Mouse (Mus musculus) C2C12 (cell line): ENCODE data around the gene Polr3f. TPM values are rescaled to one million over a fixed set of nuclear protein-coding genes. Genes with fewer than 3 reads are reported as not detected.

ENCODE experiments used
- H3K27me3 ChIP-seq: one replicate; pipeline ENCODE4 v1.6.1; 2011; ENCODE audit not compliant: control insufficient read depth, insufficient read depth, insufficient read length
- H3K36me3 ChIP-seq: one replicate; pipeline ENCODE4 v1.6.1; 2011; ENCODE audit not compliant: control insufficient read depth, insufficient read depth
- H3K4me3 ChIP-seq: one replicate; pipeline ENCODE4 v1.5.1; 2011; ENCODE audit warnings: mild to moderate bottlenecking, control low read depth; ENCODE audit not compliant: poor library complexity, insufficient read depth, severe bottlenecking
- H3K79me2 ChIP-seq: one replicate; pipeline ENCODE4 v1.6.1; 2011; ENCODE audit not compliant: control insufficient read depth, insufficient read depth
- H3K79me3 ChIP-seq: one replicate; pipeline ENCODE4 v1.6.1; 2011; ENCODE audit warnings: low read depth, control low read depth
- H3ac ChIP-seq: one replicate; pipeline ENCODE3; 2011; ENCODE audit warnings: low read depth; ENCODE audit not compliant: control insufficient read depth, insufficient read length
- CEBPB ChIP-seq: IDR thresholded peaks from one replicate; pipeline ENCODE4 v1.6.1; 2011; ENCODE audit warnings: low read depth, mild to moderate bottlenecking, control low read depth, moderate library complexity
- CTCF ChIP-seq: IDR thresholded peaks from one replicate; pipeline ENCODE4 v1.5.1; 2011; ENCODE audit not compliant: control insufficient read depth, insufficient read depth, insufficient read length
- FOSL1 ChIP-seq: IDR thresholded peaks from one replicate; pipeline ENCODE4 v1.8.0; 2011; ENCODE audit warnings: mild to moderate bottlenecking, low read length; ENCODE audit not compliant: poor library complexity, insufficient read depth, severe bottlenecking
- MAX ChIP-seq: IDR thresholded peaks from one replicate; pipeline ENCODE4 v1.6.1; 2011; ENCODE audit warnings: mild to moderate bottlenecking, control low read depth
- MYOD1 ChIP-seq: IDR thresholded peaks from one replicate; pipeline ENCODE4 v1.6.1; 2011; ENCODE audit warnings: low read depth; ENCODE audit not compliant: control insufficient read depth, insufficient read length
- MYOG ChIP-seq: IDR thresholded peaks from one replicate; pipeline ENCODE4 v1.6.1; 2011; ENCODE audit not compliant: control insufficient read depth, insufficient read length; ENCODE audit errors: extremely low read depth
- USF1 ChIP-seq: IDR thresholded peaks from one replicate; pipeline ENCODE4 v1.6.1; 2011; ENCODE audit warnings: low read depth, mild to moderate bottlenecking, control low read depth, moderate library complexity
- long read RNA-seq, 2 experiments: library from polyadenylated mRNA; unstranded; transcript quantifications; one replicate each; pipeline ENCODE4 v2.0.0; 2019 to 2020
- polyA plus RNA-seq: library from polyadenylated mRNA; unstranded; fragments of >200 nt; fragmentation: generic; extraction: Trizol; gene quantifications from one replicate; pipeline ENCODE4 v1.2.1, GENCODE M21; 2012; ENCODE audit warnings: missing spikeins

The Polr3f gene
- polyA plus RNA-seq = 5.6 TPM
- long read RNA-seq, experiment 1, full-length matches to known transcripts = 12 of 12 reads
- long read RNA-seq, experiment 1, partial matches to known transcripts = 0 of 12 reads
- long read RNA-seq, experiment 1, other reads (novel, unspliced or antisense) = 0 of 12 reads
- long read RNA-seq, experiment 2, full-length matches to known transcripts = 79 of 84 reads
- long read RNA-seq, experiment 2, partial matches to known transcripts = 2 of 84 reads
- long read RNA-seq, experiment 2, other reads (novel, unspliced or antisense) = 3 of 84 reads

DNA sequence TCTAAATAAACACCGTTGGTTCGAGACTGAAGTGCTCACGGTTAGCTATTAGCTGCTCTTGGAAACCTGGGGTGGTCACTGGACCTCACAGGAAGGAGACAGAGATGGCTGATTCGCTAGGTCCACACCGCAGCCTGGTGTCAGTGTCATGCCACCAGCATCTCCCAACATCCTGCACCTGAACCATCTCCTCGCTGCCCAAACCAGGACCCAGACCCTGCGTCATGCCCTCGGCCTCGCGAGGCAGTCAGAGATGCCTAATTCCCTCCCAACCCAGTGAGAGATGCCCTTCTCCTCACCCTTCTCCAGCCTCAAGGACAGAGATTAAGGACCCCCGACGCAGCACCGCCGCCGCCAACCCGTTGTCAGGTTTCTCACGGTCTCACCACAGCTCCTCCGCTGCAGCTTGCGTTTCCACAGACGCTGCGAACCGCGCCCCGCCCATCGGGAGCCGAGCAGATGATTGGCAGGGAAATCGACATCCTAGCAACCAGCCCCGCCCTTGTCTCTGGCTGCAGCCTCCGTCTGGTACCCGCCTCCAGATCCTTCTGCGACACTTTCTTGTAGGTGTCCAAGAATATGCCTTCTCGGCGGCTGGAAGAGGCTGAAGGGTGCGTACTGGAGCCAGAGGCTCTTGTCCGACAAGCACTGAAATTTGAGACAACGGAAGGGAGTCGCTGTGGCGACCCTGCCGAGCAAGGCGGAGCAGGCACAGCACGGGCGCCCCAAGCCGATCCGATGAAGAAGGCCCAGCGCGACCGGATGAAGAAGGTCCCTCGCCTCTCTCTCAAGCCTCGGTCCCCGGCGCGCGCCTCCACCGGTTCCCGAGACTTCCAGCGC lies at the start of gene Polr3f, which contains the start of gene Dzank1:
Gene Polr3f, plus strand, starts transcription at position 738 of the 840 bp plus-strand sequence.
Gene Dzank1, minus strand, starts transcription at position 434 of the 840 bp plus-strand sequence.
- H3K4me3 ChIP-seq = peak within 1 kb of the TSS; percentile 98
- peaks cover 26% of the 10 kb centered on the region for H3K36me3 ChIP-seq
- no peaks in the 10 kb centered on the region for H3K27me3 ChIP-seq
- peak within 1 kb of the TSS; percentile 87 for H3ac ChIP-seq
- H3K79me2 ChIP-seq = peaks cover 32% of the 10 kb centered on the region
- TF ChIP-seq MAX (peak; percentile 100), CTCF (no peak)
- H3K79me3 ChIP-seq = peaks cover 23% of the 10 kb centered on the region

GRCm38 (mm10) chr2:144479421-144479820 lies 48.1 kb upstream of the Polr3f start:
- Histone ChIP-seq H3K27me3 (peaks cover 19% of the 10 kb centered on the region), H3K4me3 (no peak overlapping the region), H3K79me2 (no peaks in the 10 kb centered on the region), H3ac (no peak overlapping the region), H3K36me3 (no peaks in the 10 kb centered on the region), H3K79me3 (no peaks in the 10 kb centered on the region)
- no peak for TF ChIP-seq FOSL1
- TF ChIP-seq USF1 = no peak
- TF ChIP-seq MYOG = no peak
- no peak for TF ChIP-seq CEBPB
- no peak for TF ChIP-seq MYOD1
- no peak for TF ChIP-seq CTCF
- no peak for TF ChIP-seq MAX

DNA sequence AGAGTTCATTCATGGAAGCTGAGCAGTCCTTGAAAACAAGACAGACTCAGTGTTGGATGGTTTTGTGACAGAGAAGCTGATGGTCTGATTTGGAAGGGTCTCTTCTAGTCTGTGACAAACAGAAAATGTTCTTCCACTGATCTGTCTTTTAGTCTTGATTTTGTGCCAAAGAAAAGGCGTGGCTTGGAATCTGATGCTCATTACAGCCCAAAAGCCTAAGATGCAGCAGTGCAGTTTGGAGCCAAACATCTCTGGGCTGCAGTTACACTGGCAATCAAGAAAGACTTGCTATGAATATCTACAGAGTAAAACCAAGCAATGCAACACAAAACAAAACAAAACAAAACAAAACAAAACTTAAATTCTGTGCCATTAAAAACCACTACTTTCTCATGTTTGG lies 43.4 kb upstream of the Polr3f start:
- H3K79me2 ChIP-seq = no peaks in the 10 kb centered on the region
- H3ac ChIP-seq = no peak overlapping the region
- peaks cover 7% of the 10 kb centered on the region for H3K27me3 ChIP-seq
- no peaks in the 10 kb centered on the region for H3K36me3 ChIP-seq
- no peak for TF ChIP-seq FOSL1
- no peak for TF ChIP-seq CTCF
- TF ChIP-seq MAX = no peak
- no peak for TF ChIP-seq USF1
- TF ChIP-seq MYOG = no peak
- TF ChIP-seq MYOD1 = no peak
- no peak for TF ChIP-seq CEBPB
- no peak overlapping the region for H3K4me3 ChIP-seq
- H3K79me3 ChIP-seq = no peaks in the 10 kb centered on the region

- no peaks in the 10 kb centered on the region for H3K79me2 ChIP-seq
- H3K4me3 ChIP-seq = no peak overlapping the region
- TF ChIP-seq USF1 (peak; percentile 64), MYOD1 (no peak), FOSL1 (no peak), MAX (no peak), CTCF (no peak), MYOG (no peak), CEBPB (no peak)
- no peaks in the 10 kb centered on the region for H3K27me3 ChIP-seq
- no peak overlapping the region for H3ac ChIP-seq
- H3K79me3 ChIP-seq = no peaks in the 10 kb centered on the region
- no peaks in the 10 kb centered on the region for H3K36me3 ChIP-seq
Measured at GRCm38 (mm10) chr2:144485439-144485838, 42.1 kb upstream of the Polr3f start.

DNA sequence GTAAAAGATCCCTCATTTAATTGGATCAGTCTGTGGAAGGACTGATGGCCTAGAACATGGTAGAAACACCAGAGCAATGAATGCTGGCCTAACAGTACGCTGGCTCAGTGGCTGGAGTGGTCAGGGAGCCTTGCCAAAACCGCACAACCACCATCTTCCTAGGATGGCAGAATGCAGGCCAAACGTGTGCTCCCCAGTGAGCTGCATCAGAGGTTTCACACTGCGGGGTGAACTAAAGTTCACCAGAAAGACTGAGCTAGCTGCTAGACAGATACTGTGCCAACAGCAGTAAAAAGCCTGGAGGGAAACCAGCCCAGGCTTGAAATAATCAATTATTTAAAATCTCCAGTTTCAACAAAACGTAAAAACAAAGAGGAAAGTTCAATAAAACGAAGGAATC lies 40.0 kb upstream of the Polr3f start:
- H3K79me3 ChIP-seq = no peaks in the 10 kb centered on the region
- H3K36me3 ChIP-seq = no peaks in the 10 kb centered on the region
- TF ChIP-seq MYOD1 (no peak), USF1 (no peak), CEBPB (no peak), CTCF (no peak), MAX (no peak), MYOG (no peak)
- H3ac ChIP-seq = no peak overlapping the region
- H3K27me3 ChIP-seq = no peaks in the 10 kb centered on the region
- no peaks in the 10 kb centered on the region for H3K79me2 ChIP-seq
- no peak overlapping the region for H3K4me3 ChIP-seq
